Mouse (Mus musculus): Measurements from ENCODE around the gene H3f3a. TPM values are rescaled to one million over a fixed set of nuclear protein-coding genes. Genes with fewer than 3 reads are reported as not detected.

Gene H3f3a
- polyA plus RNA-seq, 1 experiment from 2014 or later, result 2,358 TPM

GRCm38 (mm10) chr1:180775849-180776493, 37.8 kb downstream of the H3f3a start:
- DNase-seq (peak; percentile 70), ATAC-seq (ENCODE audit: insufficient read depth) (no peak)
- TF ChIP-seq CTCF (IDR thresholded peaks at IDR 0.05; ENCODE audit: low read depth), result no peak
- Histone ChIP-seq H3K4me2 (0 out of 2 replicates have a peak overlapping the region, but pooled peaks have one; percentile 15), H3K27ac (ENCODE audit: low read depth) (peak overlapping the region; percentile 64; the same call in 1 of the 2 replicates), H3K4me3 (ENCODE audit: low read depth, low read length) (no peak overlapping the region), H3K4me1 (ENCODE audit: insufficient read depth) (peaks cover 8% of the 10 kb centered on the region), H3K9me3 (ENCODE audit: low read depth, low read length) (no peaks in the 10 kb centered on the region), H3K9ac (no peak overlapping the region; the same call in 1 of the 2 replicates), H3K36me3 (ENCODE audit: insufficient read depth) (no peaks in the 10 kb centered on the region), H3K27me3 (ENCODE audit: insufficient read depth, low read length) (no peaks in the 10 kb centered on the region)
- 33% methylated on average over 6 of the region's 6 CpGs for WGBS

- Histone ChIP-seq H3K9me3 (ENCODE audit: low read depth, low read length) (no peaks in the 10 kb centered on the region), H3K9ac (no peak overlapping the region), H3K36me3 (ENCODE audit: insufficient read depth) (no peaks in the 10 kb centered on the region), H3K4me3 (ENCODE audit: low read depth, low read length) (no peak overlapping the region), H3K27me3 (ENCODE audit: insufficient read depth, low read length) (no peaks in the 10 kb centered on the region), H3K27ac (ENCODE audit: low read depth) (peak overlapping the region; percentile 64; the same call in 1 of the 2 replicates), H3K4me2 (no peak overlapping the region), H3K4me1 (ENCODE audit: insufficient read depth) (peaks cover 8% of the 10 kb centered on the region)
- WGBS, result 77% methylated on average over 10 of the region's 10 CpGs
- TF ChIP-seq CTCF (IDR thresholded peaks at IDR 0.05; ENCODE audit: low read depth), result no peak; the same call in 1 of the 2 replicates
- DNase-seq (no peak), ATAC-seq (ENCODE audit: insufficient read depth) (no peak)
Observed at GRCm38 (mm10) chr1:180775317-180775716, 38.4 kb downstream of the H3f3a start.

GRCm38 (mm10) chr1:180774664-180775063, 39.1 kb downstream of the H3f3a start:
- peaks cover 8% of the 10 kb centered on the region for H3K4me1 ChIP-seq (ENCODE audit: insufficient read depth)
- no peak overlapping the region for H3K27ac ChIP-seq (ENCODE audit: low read depth)
- no peaks in the 10 kb centered on the region for H3K9me3 ChIP-seq (ENCODE audit: low read depth, low read length)
- DNase-seq (peak; percentile 62), ATAC-seq (ENCODE audit: insufficient read depth) (no peak)
- H3K27me3 ChIP-seq (ENCODE audit: insufficient read depth, low read length), result no peaks in the 10 kb centered on the region
- H3K9ac ChIP-seq, result no peak overlapping the region
- no peak overlapping the region for H3K4me2 ChIP-seq
- TF ChIP-seq CTCF (IDR thresholded peaks at IDR 0.05; ENCODE audit: low read depth), result peak; percentile 61
- 64% methylated on average over 3 of the region's 3 CpGs for WGBS
- H3K36me3 ChIP-seq (ENCODE audit: insufficient read depth), result no peaks in the 10 kb centered on the region
- H3K4me3 ChIP-seq (ENCODE audit: low read depth, low read length), result no peak overlapping the region

GRCm38 (mm10) chr1:180772291-180772690, 41.5 kb downstream of the H3f3a start:
- H3K27me3 ChIP-seq (ENCODE audit: insufficient read depth, low read length), result no peaks in the 10 kb centered on the region
- H3K4me2 ChIP-seq, result no peak overlapping the region
- no peaks in the 10 kb centered on the region for H3K9me3 ChIP-seq (ENCODE audit: low read depth, low read length)
- peaks cover 13% of the 10 kb centered on the region for H3K4me1 ChIP-seq (ENCODE audit: insufficient read depth)
- no peak overlapping the region for H3K4me3 ChIP-seq (ENCODE audit: low read depth, low read length)
- ATAC-seq (ENCODE audit: insufficient read depth) (no peak), DNase-seq (no peak)
- 87% methylated on average over 3 of the region's 3 CpGs for WGBS
- H3K36me3 ChIP-seq (ENCODE audit: insufficient read depth), result no peaks in the 10 kb centered on the region
- no peak overlapping the region for H3K27ac ChIP-seq (ENCODE audit: low read depth)
- H3K9ac ChIP-seq, result no peak overlapping the region
- no peak for TF ChIP-seq CTCF (IDR thresholded peaks at IDR 0.05; ENCODE audit: low read depth)

- Histone ChIP-seq H3K4me2 (no peak overlapping the region), H3K27me3 (ENCODE audit: insufficient read depth, low read length) (no peaks in the 10 kb centered on the region), H3K4me1 (ENCODE audit: insufficient read depth) (peaks cover 13% of the 10 kb centered on the region), H3K4me3 (ENCODE audit: low read depth, low read length) (no peak overlapping the region), H3K36me3 (ENCODE audit: insufficient read depth) (no peaks in the 10 kb centered on the region), H3K9ac (no peak overlapping the region), H3K27ac (ENCODE audit: low read depth) (no peak overlapping the region), H3K9me3 (ENCODE audit: low read depth, low read length) (no peaks in the 10 kb centered on the region)
- DNase-seq, result no peak
- WGBS, result 47% methylated on average over 4 of the region's 4 CpGs
- no peak for TF ChIP-seq CTCF (IDR thresholded peaks at IDR 0.05; ENCODE audit: low read depth)
- no peak for ATAC-seq (ENCODE audit: insufficient read depth)
Observed at GRCm38 (mm10) chr1:180771722-180772121, 42.0 kb downstream of the H3f3a start.

GRCm38 (mm10) chr1:180771306-180771705, 42.4 kb downstream of the H3f3a start:
- ATAC-seq (ENCODE audit: insufficient read depth) (no peak), DNase-seq (no peak)
- H3K36me3 ChIP-seq (ENCODE audit: insufficient read depth), result no peaks in the 10 kb centered on the region
- H3K4me3 ChIP-seq (ENCODE audit: low read depth, low read length), result no peak overlapping the region
- H3K9ac ChIP-seq, result no peak overlapping the region
- no peak overlapping the region for H3K27ac ChIP-seq (ENCODE audit: low read depth)
- H3K9me3 ChIP-seq (ENCODE audit: low read depth, low read length), result no peaks in the 10 kb centered on the region
- peaks cover 10% of the 10 kb centered on the region for H3K4me1 ChIP-seq (ENCODE audit: insufficient read depth)
- no peak overlapping the region for H3K4me2 ChIP-seq
- no peaks in the 10 kb centered on the region for H3K27me3 ChIP-seq (ENCODE audit: insufficient read depth, low read length)
- WGBS, result 61% methylated on average over 5 of the region's 5 CpGs
- TF ChIP-seq CTCF (IDR thresholded peaks at IDR 0.05; ENCODE audit: low read depth), result no peak

- Histone ChIP-seq H3K9me3 (ENCODE audit: low read depth, low read length) (no peaks in the 10 kb centered on the region), H3K4me1 (ENCODE audit: insufficient read depth) (peaks cover 5% of the 10 kb centered on the region; the same call in 1 of the 2 replicates), H3K4me2 (peak overlapping the region; percentile 89), H3K27me3 (ENCODE audit: insufficient read depth, low read length) (no peaks in the 10 kb centered on the region; the same call in 1 of the 2 replicates), H3K36me3 (ENCODE audit: insufficient read depth) (no peaks in the 10 kb centered on the region), H3K9ac (peak overlapping the region; percentile 71), H3K4me3 (ENCODE audit: low read depth, low read length) (peak overlapping the region; percentile 51), H3K27ac (ENCODE audit: low read depth) (peak overlapping the region; percentile 50; the same call in 1 of the 2 replicates)
- ATAC-seq (ENCODE audit: insufficient read depth) (peak; percentile 85), DNase-seq (peak; percentile 90)
- 3% methylated on average over 37 of the region's 37 CpGs for WGBS
- peak; percentile 84 for TF ChIP-seq CTCF (IDR thresholded peaks at IDR 0.05; ENCODE audit: low read depth)
Observed at GRCm38 (mm10) chr1:180768334-180769168, 45.2 kb downstream of the H3f3a start.

Data from lung, embryonic 14.5 days (tissue).